Mouse (Mus musculus) MEL (cell line): ENCODE data around the gene Rcsd1.

Experiments
- CTCF ChIP-seq, 3 experiments: IDR thresholded peaks in 2 of 3; conservative IDR thresholded peaks in 1 of 3; 2 replicates each; pipeline ENCODE4 v1.5.1; 2011 to 2012; ENCODE audit warnings: low read length in 3 of 3, low read depth in 2 of 3, mild to moderate bottlenecking in 2 of 3, improper control_type of control experiment in 1 of 3, inconsistent platforms in 1 of 3, mixed read lengths in 1 of 3, moderate library complexity in 1 of 3; ENCODE audit not compliant: control insufficient read depth in 1 of 3, insufficient read depth in 1 of 3, poor library complexity in 1 of 3, severe bottlenecking in 1 of 3
- GATA1 ChIP-seq: IDR thresholded peaks from 2 replicates; pipeline ENCODE4 v1.6.1; 2011; ENCODE audit warnings: low read depth, low read length, improper control_type of control experiment
- HCFC1 ChIP-seq: IDR thresholded peaks from 2 replicates; pipeline ENCODE4 v1.6.1; 2012; ENCODE audit warnings: low read depth, mild to moderate bottlenecking, inconsistent platforms, low read length, improper control_type of control experiment, moderate library complexity
- POLR2A ChIP-seq, 2 experiments: IDR thresholded peaks; 2 replicates each; pipeline ENCODE4 v1.6.1; 2011 to 2012; ENCODE audit warnings: low read length in 2 of 2, mild to moderate bottlenecking in 2 of 2, control low read depth in 1 of 2, improper control_type of control experiment in 1 of 2, low read depth in 1 of 2, moderate library complexity in 1 of 2; ENCODE audit not compliant: control insufficient read depth in 1 of 2, insufficient read depth in 1 of 2, poor library complexity in 1 of 2
- USF1 ChIP-seq: IDR thresholded peaks from 2 replicates; pipeline ENCODE4 v1.6.1; 2014; ENCODE audit warnings: low read depth, mild to moderate bottlenecking, inconsistent platforms, low read length, improper control_type of control experiment, moderate library complexity

- TF ChIP-seq POLR2A (IDR thresholded peaks at IDR 0.05; ENCODE audit: control insufficient read depth in 1 of 2, insufficient read depth in 1 of 2, low read depth in 1 of 2, low read length in 2 of 2, poor library complexity in 1 of 2) (peak in 1 of 2 experiments; percentile 25; a peak in 1 of 4 replicates), CTCF (IDR thresholded peaks at IDR 0.05 in 2 of 3, conservative IDR thresholded peaks at IDR 0.05 in 1 of 3; ENCODE audit: control insufficient read depth in 1 of 3, insufficient read depth in 1 of 3, low read depth in 2 of 3, low read length in 3 of 3, poor library complexity in 1 of 3, severe bottlenecking in 1 of 3) (no peak), HCFC1 (peak; percentile 50; the same call in 1 of the 2 replicates), GATA1 (no peak), USF1 (0 out of 2 replicates have a peak, but pooled peaks have one; percentile 18)
Observed at GRCm38 (mm10) chr1:165641786-165642771, 67.5 kb downstream of the Rcsd1 start.
